Mouse (Mus musculus): ENCODE results near the gene Ap4s1. TPM values are rescaled to one million over a fixed set of nuclear protein-coding genes. Genes with fewer than 3 reads are reported as not detected.
"Not testable (repeated sequence)": the region's sequence is repeated elsewhere in the genome, so short reads cannot be mapped to it uniquely, and the experiment has no call there.

Ap4s1 gene
- polyA plus RNA-seq, 1 experiment from 2014 or later = 52.6 TPM

DNA sequence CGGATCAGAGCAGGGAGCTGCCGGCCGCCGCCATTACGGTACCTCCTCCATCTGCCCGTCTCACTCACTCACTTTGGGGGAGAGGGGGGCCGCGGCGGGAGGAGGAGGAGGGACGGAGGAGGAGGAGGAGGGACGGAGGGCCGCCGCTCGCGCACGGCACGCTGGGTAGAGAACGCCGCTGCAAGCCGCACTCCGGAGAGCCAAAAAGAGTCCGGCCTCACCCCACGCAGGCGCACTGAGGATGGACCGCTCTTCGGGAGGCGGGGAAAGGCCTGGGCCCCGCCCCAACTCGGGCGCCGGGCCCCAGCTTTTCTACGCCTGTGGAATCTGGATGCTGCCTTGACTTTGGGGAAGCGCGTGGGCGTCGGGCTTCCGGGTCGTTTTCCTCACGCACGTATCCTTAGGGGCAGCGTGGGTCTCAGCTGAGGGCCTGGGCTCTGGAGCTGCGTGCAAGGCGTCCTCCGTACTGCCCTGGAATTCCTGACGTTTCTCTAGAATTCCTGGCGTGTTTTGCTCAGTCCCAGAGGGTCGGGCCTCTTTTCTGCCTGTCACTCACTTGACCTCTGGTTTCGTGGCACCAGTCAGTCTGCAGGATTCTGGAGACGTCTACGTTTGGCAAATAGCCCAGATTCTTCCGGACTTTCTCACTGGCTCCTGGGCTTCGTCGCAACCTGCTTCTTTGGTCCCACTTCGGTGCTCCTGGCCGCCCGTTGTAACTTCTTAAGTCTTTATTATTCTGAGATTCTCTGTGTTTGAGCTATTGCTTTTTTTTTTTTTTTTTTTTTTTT lies 1.2 kb downstream of the Ap4s1 start, which contains the start of gene Strn3:
Strn3 (minus strand) TSS at position 53 of the 788 bp plus-strand sequence.
- peaks cover 11% of the 10 kb centered on the region for H3K4me1 ChIP-seq
- peak within 1 kb of the TSS; percentile 99 for H3K9ac ChIP-seq
- no peaks in the 10 kb centered on the region for H3K27me3 ChIP-seq
- peak within 1 kb of the TSS; percentile 75 for H3K4me2 ChIP-seq
- H3K4me3 ChIP-seq (replicated peaks) = peak within 1 kb of the TSS; percentile 79
- under 1% methylated on average over 47 of the region's 56 CpGs for WGBS
- no peaks in the 10 kb centered on the region for H3K9me3 ChIP-seq
- no peaks in the 10 kb centered on the region for H3K36me3 ChIP-seq (replicated peaks)
- peak within 1 kb of the TSS; percentile 100 for H3K27ac ChIP-seq
- ATAC-seq (ENCODE audit: low FRiP score) = peak; percentile 96

DNA sequence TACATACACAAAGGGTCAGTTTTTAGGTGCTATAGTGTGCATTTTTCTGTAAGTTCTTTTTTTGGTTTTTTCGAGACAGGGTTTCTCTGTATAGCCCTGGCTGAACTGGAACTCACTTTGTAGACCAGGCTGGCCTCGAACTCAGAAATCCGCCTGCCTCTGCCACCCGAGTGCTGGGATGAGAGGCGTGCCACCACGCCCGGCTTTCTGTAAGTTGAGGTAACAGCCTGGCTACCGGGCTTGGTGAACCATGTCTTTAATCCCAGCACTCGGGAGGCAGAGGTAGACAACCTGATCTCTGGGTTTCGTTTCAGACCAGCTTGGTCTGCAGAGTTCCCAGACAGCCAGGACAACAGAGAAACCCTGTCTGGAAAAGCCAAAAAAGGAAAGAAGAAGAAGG lies 2.0 kb downstream of the Ap4s1 start:
- H3K27ac ChIP-seq; ATAC-seq (ENCODE audit: low FRiP score); H3K27me3 ChIP-seq; H3K9me3 ChIP-seq; H3K4me3 ChIP-seq (replicated peaks); H3K36me3 ChIP-seq (replicated peaks); H3K9ac ChIP-seq: not testable (repeated sequence)
- 84% methylated on average over 10 of the region's 10 CpGs for WGBS
- Histone ChIP-seq H3K4me2 (peak overlapping the region; percentile 75; the same call in 1 of the 2 replicates), H3K4me1 (peaks cover 11% of the 10 kb centered on the region)

DNA sequence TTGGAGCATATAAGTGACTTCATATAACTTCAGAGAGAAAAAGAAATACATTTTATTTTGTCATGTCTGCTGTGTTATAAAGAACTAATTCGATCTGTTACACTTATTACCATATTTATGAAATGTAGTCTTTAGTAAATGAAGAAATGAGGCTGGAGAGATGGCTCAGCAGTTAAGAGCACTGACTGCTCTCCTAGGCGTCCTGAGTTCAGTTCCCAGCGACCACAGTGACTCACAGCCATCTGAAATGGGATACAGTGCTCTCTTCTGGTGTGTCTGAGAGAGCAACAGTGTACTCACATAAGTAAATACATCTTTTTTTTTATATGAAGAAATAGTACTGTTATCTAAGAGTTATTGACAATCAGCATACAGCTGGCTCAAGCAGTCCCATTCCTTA lies 2.6 kb downstream of the Ap4s1 start:
- H3K9ac ChIP-seq = no peak overlapping the region
- no peak overlapping the region for H3K4me3 ChIP-seq (replicated peaks)
- H3K27ac ChIP-seq = no peak overlapping the region
- H3K4me1 ChIP-seq = peaks cover 11% of the 10 kb centered on the region
- no peak for ATAC-seq (ENCODE audit: low FRiP score)
- no peaks in the 10 kb centered on the region for H3K9me3 ChIP-seq
- no peaks in the 10 kb centered on the region for H3K27me3 ChIP-seq
- H3K36me3 ChIP-seq (replicated peaks) = no peaks in the 10 kb centered on the region
- H3K4me2 ChIP-seq = no peak overlapping the region
- 78% methylated on average over 3 of the region's 3 CpGs for WGBS

DNA sequence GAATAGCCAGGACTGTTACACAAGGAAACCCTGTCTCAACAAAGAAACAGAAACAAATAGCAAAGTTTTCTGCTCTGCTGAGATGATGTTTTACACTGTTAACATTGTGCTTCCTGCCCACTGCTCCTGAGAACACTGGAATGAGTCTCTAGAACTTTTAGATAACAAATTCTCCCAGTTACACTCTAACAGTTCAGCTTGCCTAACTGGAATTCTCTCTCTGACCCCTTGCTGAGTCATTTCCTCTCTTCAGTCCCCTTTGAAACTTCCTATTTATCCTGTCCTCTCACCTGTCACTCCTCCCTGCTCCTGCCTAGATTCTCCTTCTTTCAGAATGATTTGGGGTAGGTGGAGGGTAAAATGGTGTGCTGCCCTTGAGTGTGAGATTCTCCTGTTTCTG lies 3.3 kb downstream of the Ap4s1 start:
- Histone ChIP-seq H3K27me3 (no peaks in the 10 kb centered on the region), H3K9me3 (no peaks in the 10 kb centered on the region), H3K27ac (no peak overlapping the region), H3K4me1 (peaks cover 9% of the 10 kb centered on the region), H3K4me2 (no peak overlapping the region), H3K36me3 (replicated peaks) (no peaks in the 10 kb centered on the region), H3K4me3 (replicated peaks) (no peak overlapping the region), H3K9ac (no peak overlapping the region)
- ATAC-seq (ENCODE audit: low FRiP score) = no peak

DNA sequence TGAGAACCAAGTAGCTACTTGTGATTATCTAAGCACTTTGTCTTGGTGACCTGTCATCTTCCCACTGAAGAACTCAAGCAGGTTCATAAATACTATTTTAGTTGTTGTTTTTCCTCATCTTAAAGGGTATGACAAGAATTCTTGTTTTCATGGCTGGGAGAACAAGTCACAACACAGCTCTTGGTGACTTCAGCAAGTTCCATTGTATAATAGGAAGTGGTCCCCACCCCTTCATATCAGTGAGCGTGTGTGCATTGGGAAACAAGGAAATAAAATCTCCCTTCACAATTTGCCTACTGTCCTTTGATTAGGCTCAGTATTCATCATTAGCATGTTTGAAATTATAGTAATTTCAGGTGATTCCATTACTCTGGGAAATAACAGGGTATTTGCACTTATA lies 4.1 kb downstream of the Ap4s1 start:
- H3K36me3 ChIP-seq (replicated peaks) = no peaks in the 10 kb centered on the region
- ATAC-seq (ENCODE audit: low FRiP score) = no peak
- H3K4me3 ChIP-seq (replicated peaks) = no peak overlapping the region
- no peak overlapping the region for H3K4me2 ChIP-seq
- peaks cover 3% of the 10 kb centered on the region for H3K4me1 ChIP-seq
- 86% methylated on average over 1 of the region's 1 CpGs for WGBS
- H3K9ac ChIP-seq = no peak overlapping the region
- no peaks in the 10 kb centered on the region for H3K27me3 ChIP-seq
- H3K27ac ChIP-seq = no peak overlapping the region
- no peaks in the 10 kb centered on the region for H3K9me3 ChIP-seq

DNA sequence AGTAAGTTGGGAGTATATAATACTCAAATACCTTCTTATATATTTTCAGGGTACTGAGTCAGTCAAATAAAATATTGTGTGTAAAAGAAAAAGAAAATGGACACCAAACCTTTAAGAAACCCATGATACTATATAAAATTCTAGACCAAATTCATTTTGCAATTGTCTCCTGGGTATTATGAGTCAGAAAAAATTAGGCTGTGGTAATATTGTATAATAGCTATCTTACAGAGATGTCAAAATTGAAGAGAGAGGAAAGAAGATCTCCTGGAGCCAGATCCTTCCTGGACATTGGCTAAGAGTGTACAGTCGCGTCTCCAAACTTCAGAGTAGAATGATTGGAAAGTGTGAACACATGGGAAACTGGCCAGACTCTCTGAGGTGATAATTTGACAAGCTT lies 5.3 kb downstream of the Ap4s1 start:
- Histone ChIP-seq H3K27me3 (no peaks in the 10 kb centered on the region), H3K4me3 (replicated peaks) (no peak overlapping the region), H3K9me3 (no peaks in the 10 kb centered on the region), H3K36me3 (replicated peaks) (no peaks in the 10 kb centered on the region), H3K4me1 (peaks cover 3% of the 10 kb centered on the region; the same call in 1 of the 2 replicates), H3K27ac (no peak overlapping the region), H3K9ac (no peak overlapping the region), H3K4me2 (no peak overlapping the region)
- ATAC-seq (ENCODE audit: low FRiP score) = no peak
- WGBS = 80% methylated on average over 2 of the region's 2 CpGs

DNA sequence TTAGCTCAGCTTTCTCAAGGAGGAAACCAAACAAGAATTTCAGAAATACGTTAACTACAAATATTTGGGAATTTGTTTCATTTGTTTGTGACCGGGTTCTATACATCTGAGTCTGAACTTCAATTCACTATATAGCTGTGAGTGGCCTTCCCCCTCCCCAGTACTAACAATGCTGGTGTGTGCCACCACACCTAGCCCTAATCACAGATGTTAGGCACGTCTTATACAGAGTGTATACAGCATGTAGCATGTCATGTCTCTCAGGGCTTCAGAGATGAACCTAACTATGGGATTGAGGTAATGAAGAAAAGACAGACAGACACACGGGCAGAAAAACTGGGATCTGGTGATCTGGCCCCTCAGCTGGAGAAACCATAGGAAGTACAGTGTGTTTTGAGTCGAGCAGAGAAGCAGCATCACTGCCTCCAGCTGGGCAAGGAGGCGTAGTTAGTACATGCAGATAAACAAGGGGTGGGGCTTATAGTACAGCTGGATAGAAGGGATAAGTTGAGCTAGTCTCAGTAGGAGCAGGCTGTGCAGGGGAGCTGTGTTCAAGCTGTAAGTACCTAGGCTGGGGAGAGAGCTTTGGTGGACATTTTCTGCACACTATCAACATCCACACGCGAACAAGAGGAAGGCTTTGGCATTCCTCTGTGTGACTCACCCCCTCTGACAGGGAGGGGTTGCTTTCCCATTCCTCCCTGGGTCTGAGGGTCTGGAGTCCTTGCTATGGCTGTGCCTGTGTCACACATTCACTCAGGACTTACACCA lies 9.0 kb downstream of the Ap4s1 start:
- H3K4me3 ChIP-seq (replicated peaks) = no peak overlapping the region
- no peak for ATAC-seq (ENCODE audit: low FRiP score)
- WGBS = 71% methylated on average over 8 of the region's 8 CpGs

DNA sequence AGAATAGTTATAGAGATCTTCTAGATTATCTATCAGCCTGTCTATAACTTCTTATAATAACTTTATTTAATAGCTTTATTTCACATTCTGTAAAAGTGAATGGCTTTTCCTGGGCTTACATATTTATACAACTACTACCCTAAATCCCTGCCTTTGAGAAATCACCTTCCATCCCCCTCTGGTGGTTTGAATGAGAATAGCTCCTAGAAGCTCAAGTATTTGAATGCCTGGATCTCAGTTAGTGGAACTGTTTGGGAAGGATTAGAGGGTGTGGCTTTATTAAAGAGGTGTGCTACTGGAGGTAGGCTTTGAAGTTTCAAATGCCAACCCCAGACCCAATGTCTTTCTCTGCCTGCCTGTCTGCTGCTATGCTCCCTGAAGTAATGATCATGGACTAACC lies 10.9 kb downstream of the Ap4s1 start:
- peaks cover 9% of the 10 kb centered on the region; the same call in 1 of the 2 replicates for H3K4me1 ChIP-seq

More for the DNA sequence above, 9.0 kb downstream of the Ap4s1 start:
- Histone ChIP-seq H3K4me2 (no peak overlapping the region), H3K27me3 (no peaks in the 10 kb centered on the region), H3K36me3 (replicated peaks) (no peaks in the 10 kb centered on the region), H3K9me3 (no peaks in the 10 kb centered on the region), H3K9ac (no peak overlapping the region), H3K4me1 (peaks cover 9% of the 10 kb centered on the region; the same call in 1 of the 2 replicates), H3K27ac (no peak overlapping the region)

DNA sequence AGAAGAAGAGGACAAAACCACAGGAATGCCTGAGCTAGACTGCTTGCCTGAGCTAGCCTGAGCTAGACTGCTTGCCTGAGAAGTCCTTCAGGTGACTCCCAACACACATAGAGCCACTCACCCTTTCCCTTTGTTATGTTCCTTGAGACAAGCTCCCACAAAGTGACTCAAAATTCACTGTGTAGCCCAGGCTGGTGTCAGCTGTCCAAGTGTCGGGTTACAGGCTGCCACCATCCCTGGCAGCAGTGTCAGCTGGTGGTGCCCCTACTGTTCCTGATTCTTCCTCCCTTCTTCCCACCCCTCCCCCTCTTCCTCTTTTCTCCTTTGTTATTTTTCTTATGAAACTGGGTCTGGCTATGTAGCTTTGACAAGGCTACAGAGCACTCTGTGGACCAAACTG lies 13.0 kb downstream of the Ap4s1 start:
- 11% methylated on average over 1 of the region's 1 CpGs for WGBS
- H3K9ac ChIP-seq = no peak overlapping the region
- H3K36me3 ChIP-seq (replicated peaks) = no peaks in the 10 kb centered on the region
- no peak overlapping the region for H3K4me3 ChIP-seq (replicated peaks)
- H3K4me1 ChIP-seq = peaks cover 9% of the 10 kb centered on the region; the same call in 1 of the 2 replicates
- H3K27ac ChIP-seq = no peak overlapping the region
- H3K4me2 ChIP-seq = no peak overlapping the region
- no peaks in the 10 kb centered on the region for H3K9me3 ChIP-seq
- no peaks in the 10 kb centered on the region for H3K27me3 ChIP-seq
- no peak for ATAC-seq (ENCODE audit: low FRiP score)

More for the DNA sequence above, 10.9 kb downstream of the Ap4s1 start:
- Histone ChIP-seq H3K27ac (no peak overlapping the region), H3K9ac (no peak overlapping the region), H3K27me3 (no peaks in the 10 kb centered on the region), H3K4me3 (replicated peaks) (no peak overlapping the region), H3K4me2 (no peak overlapping the region), H3K36me3 (replicated peaks) (no peaks in the 10 kb centered on the region), H3K9me3 (no peaks in the 10 kb centered on the region)
- ATAC-seq (ENCODE audit: low FRiP score) = no peak

DNA sequence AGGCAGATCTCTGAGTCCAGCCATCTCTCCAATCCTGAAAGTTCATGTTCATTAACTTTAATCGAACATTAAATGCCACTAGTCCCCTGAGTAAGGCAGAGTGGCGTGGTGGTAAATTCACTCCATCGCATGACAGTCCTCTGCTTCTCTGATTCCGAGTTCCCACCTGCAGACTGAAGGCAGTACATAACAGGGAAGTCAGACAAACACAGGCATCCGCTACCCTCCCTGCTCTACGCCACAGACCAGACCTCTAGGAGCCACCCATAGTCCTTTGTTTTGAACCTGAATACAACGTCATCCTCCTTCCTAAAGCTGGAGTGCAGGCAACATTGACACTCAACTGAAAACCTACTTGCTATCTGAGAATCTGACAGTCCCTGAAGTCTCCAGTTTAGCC lies 13.7 kb downstream of the Ap4s1 start:
- 68% methylated on average over 7 of the region's 7 CpGs for WGBS

DNA sequence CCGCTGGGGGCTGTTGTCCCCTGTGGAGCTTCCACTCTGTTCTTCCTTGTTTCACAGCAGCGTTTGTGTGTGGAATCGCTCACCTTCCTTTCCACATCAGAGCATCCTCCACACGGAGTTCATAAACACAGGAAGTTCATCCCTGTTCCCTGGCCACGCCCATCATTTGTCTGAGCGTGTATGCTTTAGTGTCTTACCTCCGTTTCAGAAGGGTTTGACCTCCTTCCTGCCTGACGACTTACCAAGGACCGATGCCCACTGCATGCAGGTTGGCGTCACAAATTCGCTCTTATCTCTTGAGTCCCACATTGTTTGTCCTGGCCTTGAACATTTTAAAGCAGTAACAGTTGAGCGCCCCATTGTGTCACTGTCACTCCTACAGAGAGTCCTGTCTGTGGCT lies 14.9 kb downstream of the Ap4s1 start:
- H3K27me3 ChIP-seq = no peaks in the 10 kb centered on the region
- no peaks in the 10 kb centered on the region for H3K9me3 ChIP-seq
- no peak for ATAC-seq (ENCODE audit: low FRiP score)
- H3K36me3 ChIP-seq (replicated peaks) = no peaks in the 10 kb centered on the region
- WGBS = 84% methylated on average over 12 of the region's 12 CpGs
- H3K9ac ChIP-seq = no peak overlapping the region
- H3K4me3 ChIP-seq (replicated peaks) = no peak overlapping the region
- H3K4me2 ChIP-seq = no peak overlapping the region
- peaks cover 9% of the 10 kb centered on the region; the same call in 1 of the 2 replicates for H3K4me1 ChIP-seq
- H3K27ac ChIP-seq = no peak overlapping the region

More for the DNA sequence above, 13.7 kb downstream of the Ap4s1 start:
- H3K9me3 ChIP-seq = no peaks in the 10 kb centered on the region
- no peaks in the 10 kb centered on the region for H3K27me3 ChIP-seq
- no peak overlapping the region for H3K4me3 ChIP-seq (replicated peaks)
- H3K36me3 ChIP-seq (replicated peaks) = no peaks in the 10 kb centered on the region
- no peak overlapping the region for H3K4me2 ChIP-seq
- no peak for ATAC-seq (ENCODE audit: low FRiP score)
- H3K4me1 ChIP-seq = peaks cover 9% of the 10 kb centered on the region; the same call in 1 of the 2 replicates
- no peak overlapping the region for H3K27ac ChIP-seq
- H3K9ac ChIP-seq = no peak overlapping the region

DNA sequence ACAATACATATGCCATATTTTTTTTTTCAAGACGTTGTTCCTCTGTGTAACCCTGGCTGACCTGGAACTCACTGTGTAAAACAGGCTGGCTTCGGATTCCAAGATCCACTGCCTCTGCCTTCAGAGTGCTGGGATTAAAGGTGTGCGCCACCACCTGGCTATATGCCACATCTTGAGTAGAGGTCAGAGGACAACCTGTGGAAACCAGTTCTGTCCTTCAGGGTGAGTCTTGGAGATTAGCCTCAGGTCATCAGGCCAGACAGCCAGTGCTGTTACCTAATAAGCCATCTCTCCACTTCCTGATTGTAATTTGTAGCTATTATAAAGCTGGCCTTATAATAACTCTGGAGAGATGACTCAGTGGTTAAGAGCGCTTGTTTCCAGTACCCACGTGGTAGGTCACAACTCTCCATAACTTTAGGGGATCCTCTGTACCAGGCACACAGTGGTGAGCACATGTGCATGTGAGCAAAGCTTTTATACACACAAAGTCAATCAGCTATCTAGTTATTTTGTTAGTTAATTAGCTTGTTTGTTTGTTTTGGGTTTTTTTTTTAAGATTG lies 15.9 kb downstream of the Ap4s1 start:
- H3K4me2 ChIP-seq = no peak overlapping the region
- no peak overlapping the region for H3K9ac ChIP-seq
- H3K4me1 ChIP-seq = peaks cover 9% of the 10 kb centered on the region; the same call in 1 of the 2 replicates
- H3K27me3 ChIP-seq = no peaks in the 10 kb centered on the region
- 86% methylated on average over 5 of the region's 5 CpGs for WGBS
- no peaks in the 10 kb centered on the region for H3K36me3 ChIP-seq (replicated peaks)
- no peaks in the 10 kb centered on the region for H3K9me3 ChIP-seq
- H3K4me3 ChIP-seq (replicated peaks) = no peak overlapping the region
- no peak for ATAC-seq (ENCODE audit: low FRiP score)
- H3K27ac ChIP-seq = no peak overlapping the region

Measured in forebrain, embryonic 12.5 days (tissue).